Mouse (Mus musculus) layer of hippocampus, adult 18-20 months (tissue): ENCODE data around the gene Kat6b. TPM values are rescaled to one million over a fixed set of nuclear protein-coding genes. Genes with fewer than 3 reads are reported as not detected.

Source experiments
- DNase-seq, 2 experiments: peaks; one replicate each; pipeline ENCODE4 v3.0.0; 2022; ENCODE audit warnings: low spot score in 2 of 2
- total RNA-seq, 2 experiments: library from RNA; stranded (reverse); gene quantifications; 2 replicates each; pipeline ENCODE4 v1.2.3; 2021

Kat6b gene
- total RNA-seq, 2 experiments from 2014 or later = 106 to 120 TPM

DNA sequence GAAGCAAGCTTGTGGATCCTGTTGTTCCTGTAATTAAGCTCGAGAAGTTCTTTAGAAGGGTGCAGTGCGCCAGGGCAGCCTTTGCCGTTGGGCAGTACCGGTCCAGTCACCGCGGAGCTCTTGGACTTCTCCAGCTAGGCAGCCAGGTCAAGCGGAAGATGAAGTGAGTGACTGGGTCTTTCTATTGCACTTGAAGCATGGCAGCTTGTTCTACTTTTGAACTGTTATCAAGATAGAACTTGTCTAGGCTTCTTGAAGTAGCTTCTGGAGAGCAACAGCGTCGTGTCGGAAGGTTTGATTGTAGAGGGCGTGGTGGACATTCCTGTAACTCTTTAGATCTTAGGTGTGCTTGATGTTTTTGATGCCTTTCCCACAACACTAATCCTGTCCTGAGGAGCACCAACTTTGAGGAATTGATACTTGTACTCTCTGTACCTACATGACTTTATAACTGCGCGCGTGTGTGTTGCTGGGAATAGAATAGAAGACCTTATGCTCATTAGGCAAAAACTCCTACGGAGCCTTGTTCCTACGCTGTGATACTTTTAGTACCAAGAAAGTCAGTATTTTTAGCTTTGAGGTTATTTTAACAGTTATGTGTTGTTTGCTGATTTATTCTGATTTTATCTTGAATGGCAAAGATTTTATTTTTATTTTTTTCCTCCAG lies 41.2 kb downstream of the Kat6b start:
- peak in 1 of 2 experiments; percentile 42 for DNase-seq

DNA sequence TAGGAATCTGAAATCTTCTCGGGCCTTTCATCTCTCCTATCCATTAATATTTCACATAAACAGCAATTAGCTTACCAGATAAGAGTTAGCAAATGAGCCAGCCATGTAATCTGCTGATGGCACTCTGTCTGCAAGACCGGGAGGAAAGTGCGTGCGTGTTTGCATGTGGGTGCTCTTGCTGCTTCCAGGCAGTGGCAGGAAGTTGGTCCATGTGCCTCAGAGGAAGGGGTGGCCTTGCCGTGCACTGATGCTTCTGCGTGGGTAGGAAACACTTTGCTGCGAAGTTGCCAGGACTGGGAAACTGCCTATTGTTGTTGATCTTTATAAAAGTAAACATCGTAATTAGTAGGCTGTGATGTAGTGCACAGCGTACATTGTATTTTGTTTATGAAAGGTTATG lies 42.0 kb downstream of the Kat6b start:
- peak in 1 of 2 experiments; percentile 48 for DNase-seq

DNA sequence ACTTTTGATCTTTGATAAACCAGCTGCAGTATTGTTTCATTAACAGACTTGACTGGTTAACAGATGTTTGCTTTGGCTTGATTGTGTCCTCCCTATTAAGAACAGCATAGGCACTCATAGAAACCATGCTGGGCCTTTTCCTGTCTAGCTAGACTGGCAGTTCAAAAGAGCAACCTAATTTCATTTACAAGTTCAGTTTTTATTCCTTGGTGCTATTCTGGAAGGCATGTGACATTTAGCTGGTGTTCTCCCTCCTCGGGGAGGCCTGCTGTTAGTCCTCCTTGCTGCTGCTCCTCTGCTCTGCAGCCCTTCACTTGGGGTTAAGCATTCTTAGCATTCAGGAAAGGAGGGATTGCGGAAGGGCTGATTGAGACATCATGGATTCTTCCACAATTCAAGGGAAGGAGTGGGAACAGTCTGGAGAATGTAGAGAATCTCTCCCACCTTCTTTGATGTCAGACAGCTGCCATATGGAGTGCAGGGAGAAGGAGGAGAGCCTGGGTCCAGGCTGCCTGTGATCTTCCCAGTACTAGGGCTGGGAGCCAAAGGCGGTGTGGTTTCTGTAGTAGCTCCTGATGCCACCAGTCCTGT lies 42.7 kb downstream of the Kat6b start:
- DNase-seq = peak in 1 of 2 experiments; percentile 48

DNA sequence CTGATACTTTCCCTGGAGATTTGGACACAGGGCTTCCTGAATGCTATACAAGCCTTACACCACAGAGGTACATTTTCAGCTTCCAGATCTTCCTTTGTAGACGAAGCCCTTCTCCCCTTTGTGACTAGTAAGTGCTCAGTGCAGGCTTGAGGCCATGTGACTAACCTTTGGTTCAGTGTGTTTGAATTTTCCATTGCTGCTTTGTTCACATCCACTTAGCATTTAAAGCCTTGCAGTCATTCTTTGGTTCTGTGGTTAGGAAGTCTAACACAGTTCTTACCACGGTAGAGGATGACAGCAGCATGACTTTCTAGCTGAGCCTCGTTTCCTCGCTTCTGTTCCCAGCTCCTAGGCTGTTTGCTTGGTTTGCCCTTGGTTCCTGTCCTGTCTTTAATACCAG lies 44.4 kb downstream of the Kat6b start:
- DNase-seq = no peak

DNA sequence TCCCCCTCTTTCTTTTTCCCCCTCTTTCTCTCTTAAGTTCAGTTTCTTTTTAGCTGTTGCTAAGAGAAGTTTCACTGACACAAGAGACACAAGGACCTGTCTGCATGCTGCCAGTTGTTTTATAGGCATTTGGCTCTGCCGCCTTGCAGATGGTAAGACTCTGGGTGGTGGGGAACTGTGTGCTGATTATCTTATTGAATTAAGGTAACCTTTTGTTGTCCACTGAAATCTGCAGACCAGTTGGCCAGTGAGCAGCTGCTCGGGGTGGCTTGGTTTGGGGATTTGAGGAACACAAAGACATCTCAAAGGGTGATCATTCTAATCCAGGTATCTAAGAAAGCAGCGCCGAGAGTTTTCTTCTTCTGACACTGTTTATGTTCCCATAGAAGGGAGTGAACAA lies 52.3 kb downstream of the Kat6b start:
- DNase-seq = no peak

DNA sequence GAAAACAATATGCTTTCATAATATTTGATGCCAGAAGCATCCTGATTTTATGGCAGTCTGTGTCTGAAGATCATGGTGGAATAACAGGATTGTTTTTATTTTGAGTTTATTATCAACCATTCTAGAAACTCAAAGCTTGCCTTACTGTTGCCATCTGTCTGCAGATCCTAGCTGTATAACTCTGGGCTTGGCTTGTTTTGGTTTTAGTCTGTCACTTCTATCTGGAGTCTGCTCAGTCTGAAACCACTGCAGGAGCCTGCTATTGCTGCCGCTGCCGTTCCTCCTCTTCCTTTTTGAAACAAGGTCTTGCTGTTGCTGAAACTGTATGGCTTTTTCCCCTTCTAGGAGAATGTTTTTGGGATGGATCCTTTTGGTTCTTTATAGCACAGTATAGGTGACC lies 52.8 kb downstream of the Kat6b start:
- DNase-seq = no peak

DNA sequence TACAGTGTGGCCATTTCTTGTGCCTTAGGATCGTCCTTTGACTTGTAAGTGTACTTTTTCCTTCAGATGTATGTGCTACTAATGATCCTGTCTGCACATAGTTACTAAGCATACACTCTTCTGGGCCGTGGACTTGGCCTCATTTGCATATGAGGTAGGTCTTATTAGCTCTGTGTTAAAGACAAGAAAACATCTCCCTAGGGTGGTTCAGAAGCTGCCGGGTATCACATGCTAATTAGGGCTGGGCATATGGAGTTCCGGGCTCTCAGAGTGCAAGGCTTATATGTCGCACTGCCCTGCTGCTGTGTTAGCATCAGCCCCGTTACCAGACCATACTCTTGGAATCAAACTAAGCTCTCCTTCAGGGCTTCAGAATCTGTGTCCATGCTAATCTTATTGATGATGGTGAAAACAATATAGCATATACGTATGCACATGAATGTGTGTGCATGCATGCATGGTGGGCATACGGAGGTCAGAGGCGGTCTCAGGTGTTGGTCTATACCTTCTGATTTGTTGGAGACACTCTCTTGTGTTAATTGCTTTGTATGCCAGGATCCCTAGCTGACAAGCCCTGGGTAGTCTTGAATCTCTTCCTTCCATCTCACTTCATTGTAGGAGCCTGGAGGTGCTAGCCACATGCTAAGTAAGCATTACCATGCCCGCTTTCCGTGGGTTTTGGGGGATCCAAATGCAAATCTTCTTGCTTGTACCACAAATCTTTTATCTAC lies 53.5 kb downstream of the Kat6b start:
- no peak for DNase-seq

DNA sequence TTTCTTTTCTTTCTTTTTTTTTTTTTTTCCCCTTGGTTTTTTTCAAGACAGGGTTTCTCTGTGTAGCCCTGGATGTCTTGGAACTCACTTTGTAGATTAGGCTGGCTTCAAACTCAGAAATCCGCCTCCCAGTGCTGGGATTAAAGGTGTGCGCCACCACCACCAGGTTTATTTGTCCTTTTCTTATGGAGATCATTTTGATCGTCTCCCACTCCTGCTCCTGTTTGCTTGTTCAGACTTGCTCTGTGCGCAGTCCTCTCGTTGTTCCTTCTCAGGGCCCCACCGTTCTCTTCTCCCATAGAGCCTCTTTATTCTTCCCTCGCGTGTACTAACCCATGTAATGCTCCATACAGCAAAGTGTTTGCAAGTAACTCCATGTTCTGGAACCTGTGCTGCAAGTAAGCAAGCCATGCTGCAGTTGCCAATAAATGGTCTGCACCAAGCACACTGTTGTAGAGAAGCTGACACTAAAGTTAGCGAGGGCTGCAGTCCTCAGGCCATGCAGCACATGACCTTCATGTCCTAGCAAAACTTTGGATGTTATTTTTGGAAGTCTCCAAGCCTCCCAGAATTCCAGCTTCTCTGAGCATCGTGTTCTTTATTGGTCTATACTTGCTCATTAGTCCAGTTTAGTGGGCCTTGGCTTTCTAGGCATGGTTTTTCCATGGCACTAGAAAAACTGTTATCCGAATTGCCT lies 55.4 kb downstream of the Kat6b start:
- no peak for DNase-seq

DNA sequence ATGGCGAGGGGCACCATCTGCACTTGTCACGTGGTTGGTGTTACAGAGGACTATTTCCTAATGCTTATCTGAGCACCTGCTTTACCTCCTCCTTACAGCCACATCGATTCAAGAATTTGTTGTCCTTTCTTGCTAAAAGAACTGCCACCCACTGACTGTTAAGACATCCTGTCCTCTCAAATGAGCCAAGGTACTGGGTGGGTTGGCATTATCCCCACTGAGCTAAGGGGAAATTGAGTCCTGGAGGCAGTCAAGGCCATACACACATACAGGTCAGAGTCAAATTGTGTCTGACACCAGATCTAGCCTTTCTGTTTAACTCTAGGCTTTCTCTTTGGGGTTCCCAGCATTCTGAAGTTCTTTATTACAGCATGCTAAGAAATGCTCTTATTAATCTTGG lies 56.6 kb downstream of the Kat6b start:
- DNase-seq = no peak

DNA sequence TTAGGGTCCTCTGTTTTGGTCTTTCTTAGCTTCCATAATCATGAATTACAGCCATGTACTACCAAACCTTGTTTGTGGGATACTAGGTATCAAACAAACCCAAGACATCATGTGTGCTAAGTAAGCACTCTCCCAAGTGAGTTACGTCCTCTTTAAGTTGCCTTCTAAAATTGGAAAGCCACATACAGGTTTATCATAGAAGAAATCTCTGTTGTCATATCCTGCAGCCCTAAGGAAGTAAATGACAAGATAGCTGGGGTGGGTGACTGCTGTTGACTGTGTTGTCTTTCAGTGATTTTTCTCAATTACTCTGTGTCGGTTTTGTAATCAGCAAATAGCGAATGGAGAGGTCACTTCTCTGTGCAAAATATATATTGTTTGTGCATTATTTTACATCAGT lies 58.5 kb downstream of the Kat6b start:
- no peak for DNase-seq

DNA sequence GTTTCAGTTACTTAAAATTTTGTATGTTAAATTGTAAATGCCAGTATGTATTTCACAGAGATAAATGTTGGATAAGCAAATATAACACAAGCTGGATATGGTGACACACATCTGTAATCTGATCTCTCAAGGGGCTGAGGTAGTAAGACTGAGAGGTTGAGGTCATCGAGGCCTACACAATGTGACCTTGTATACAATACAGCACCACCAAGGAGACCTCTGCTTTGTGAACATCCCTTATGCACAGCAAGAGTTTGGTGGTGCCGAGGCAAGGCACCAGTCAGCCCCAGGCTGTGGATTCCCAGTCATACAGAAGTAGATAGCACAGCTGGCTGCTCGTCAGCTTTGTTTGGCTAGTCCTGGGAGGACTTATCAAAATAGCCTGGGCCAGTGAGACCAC lies 59.1 kb downstream of the Kat6b start:
- no peak for DNase-seq

DNA sequence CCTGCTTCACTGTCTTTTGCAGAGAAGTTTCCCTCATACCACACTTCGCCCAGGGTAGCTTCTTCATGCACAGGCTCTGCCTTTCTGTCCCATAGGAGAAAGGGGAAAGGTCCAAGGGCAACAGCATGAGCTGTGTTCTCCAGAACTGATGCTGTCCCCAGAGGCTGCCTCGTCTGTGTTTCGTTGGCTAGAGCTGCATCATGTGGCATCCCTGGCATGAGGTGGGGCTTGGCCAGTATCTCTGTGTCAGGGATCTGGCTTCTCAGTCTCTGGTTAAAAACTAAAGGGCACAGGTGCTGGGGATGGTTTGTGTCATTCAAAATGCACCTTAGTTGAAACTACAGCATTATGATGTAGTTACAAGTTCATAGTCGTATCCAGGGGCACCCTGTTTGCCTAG lies 64.3 kb downstream of the Kat6b start:
- DNase-seq = no peak

DNA sequence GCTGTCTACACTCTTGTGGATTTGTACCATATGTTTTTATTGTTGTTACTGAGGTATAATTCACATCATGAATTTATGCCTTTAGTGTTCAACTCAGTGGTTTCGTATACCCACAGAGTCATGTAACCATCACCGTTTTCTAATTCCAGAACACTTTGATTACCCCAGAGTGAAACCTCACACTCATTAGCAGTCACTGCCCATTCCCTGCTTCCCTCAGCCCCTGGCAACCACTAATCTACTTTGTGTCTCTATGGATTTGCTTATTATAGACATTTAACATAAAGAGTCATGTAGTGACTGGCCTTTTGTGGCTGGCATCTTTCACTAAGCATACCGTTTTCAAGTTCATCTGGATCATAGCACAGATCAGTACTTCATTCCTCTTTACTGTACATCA lies 65.1 kb downstream of the Kat6b start:
- no peak for DNase-seq

DNA sequence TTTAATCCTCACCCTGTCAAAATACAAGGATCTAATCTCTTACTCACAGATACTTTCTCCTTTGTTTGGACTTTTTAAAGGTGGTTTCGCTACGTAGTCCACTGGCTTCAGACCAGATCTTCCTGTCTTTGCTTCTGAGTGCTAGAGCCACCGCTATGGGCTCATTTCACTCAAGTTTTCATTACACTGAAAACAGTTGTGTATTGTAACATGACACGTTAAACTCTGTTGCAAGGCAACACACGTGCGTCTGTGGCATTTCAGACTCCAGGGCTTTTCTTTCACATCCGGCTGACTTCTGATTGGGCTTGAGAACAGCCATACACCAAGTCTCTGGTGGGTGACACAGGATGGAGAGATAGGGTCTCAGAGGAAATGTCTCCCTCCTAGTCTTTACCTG lies 66.1 kb downstream of the Kat6b start:
- no peak for DNase-seq

DNA sequence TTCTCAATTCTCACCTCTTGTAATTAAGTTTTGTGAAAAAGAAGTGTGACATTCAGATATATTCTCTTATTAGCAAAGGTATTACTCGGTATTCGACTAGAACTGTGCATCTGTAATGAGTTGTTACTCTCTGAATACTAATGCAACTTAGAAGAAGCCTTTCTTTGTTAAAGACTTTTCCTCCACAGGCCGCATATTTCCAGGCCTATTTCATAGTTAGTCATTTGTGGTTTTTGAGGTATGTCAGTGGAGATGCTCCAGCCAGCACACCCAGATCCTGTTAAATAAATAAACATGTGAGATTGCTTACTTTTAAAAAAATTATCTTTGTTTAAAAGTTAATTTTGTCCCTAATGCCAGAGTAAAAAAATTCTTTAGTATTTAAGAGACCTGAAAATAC lies 66.7 kb downstream of the Kat6b start:
- DNase-seq = no peak

DNA sequence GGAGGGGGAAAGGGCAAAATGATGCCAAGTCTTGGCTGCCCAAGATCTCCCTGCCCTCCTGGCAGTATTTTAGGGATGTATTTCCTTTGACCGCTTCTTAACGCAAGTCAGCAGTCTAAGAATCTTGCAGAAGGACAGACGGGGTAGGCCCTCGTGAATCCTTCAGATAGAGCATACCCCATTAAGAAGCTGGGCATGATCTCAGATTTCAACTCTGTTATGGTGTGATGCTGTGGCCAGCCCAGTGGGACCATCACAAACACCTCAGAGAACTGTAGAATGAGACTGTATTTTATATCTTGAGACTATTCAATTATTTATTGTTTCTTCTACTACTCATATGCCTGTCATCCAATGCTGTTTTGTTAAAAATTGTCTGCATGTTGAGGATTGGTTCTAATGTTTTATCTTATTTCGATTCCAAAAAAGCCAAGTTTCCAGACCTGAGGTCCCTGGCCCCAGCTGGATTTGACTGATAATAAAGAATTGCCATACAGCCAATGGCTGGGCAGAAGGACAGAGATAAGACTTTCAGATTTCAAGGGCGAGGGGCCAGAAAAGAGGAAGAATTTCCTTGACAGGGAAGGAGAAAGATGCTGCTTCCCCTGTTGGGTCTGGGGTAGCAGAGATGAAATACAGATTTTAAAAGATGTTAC lies 67.8 kb downstream of the Kat6b start:
- DNase-seq = no peak

DNA sequence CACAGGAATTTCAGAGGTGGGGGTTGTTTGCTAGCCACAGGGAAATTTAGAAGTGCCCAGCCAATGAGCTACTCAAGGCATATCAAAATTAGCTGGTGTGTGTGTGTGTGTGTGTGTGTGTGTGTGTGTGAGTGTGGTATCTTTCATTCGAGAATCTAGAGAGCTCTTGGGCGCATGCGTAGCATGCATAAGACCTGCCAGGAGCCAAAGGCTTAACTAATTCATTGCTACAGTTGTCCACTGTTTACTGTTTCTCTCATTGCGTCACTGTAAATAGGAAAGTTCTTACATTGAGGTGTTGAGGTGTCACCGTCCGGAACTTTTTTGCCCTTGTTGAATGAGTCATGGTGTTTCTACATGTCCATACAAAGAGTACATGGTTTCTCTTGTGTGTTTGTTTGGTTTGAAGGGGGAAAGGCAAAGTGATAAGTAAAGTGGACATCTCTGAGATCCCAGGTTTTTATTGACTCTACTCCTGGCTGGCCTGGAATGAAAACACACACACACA lies 68.4 kb downstream of the Kat6b start:
- DNase-seq = no peak

DNA sequence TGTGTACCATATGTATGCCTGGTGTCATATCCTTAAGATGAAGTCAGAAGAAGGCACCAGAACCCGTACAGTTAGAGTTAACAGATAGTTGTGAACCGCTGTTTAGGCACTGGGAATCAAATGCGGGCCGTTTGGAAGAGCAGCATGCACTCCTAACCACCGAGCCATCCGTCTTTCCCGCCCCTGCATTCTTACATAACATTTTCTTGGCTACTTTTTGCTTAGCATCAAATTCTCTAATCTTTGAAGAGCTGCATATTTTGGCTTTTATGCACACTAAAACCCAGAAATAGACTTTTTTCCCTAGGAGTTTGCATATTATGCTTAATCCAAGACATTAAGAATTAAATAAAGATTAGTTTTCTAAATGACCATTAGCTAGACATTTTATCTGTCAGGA lies 69.3 kb downstream of the Kat6b start:
- DNase-seq = no peak

DNA sequence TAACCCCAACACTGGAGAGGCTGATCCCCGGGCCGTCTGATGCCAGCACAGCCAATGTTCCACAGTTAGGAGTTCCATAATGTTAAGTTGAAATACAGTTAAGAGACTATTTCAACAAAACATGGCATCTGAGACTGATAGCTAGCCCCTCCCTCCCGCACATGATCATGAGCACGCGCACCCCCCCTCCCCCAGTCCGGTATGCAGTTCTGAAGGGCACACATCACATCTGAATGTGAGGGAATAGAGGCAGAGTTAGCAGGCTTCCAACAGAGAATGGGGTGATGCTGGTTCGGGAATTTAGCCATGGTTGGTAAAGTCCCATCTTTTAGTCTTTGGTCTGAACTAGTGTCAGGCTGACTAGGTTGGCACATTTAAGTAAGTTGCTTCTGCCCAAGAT lies 70.4 kb downstream of the Kat6b start:
- no peak for DNase-seq

DNA sequence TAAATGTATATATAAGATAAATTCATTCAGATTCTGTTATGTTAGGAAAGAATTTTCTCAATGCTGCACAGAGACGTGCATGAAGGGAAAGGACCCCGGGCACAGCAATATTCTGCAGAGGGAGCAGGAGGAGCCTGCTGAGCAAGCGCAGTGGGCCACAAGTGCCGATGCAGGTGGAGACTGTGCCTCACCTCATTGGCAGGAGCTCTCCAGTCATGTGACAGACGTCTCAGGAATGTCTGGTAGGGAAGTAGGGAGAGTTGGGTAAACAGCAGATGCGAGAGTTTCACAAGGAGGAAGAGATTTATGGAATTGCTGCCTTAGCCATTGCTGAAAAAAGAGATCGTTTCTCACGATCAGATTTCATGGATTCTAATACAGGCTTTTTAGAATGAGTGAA lies 71.7 kb downstream of the Kat6b start:
- DNase-seq = no peak

DNA sequence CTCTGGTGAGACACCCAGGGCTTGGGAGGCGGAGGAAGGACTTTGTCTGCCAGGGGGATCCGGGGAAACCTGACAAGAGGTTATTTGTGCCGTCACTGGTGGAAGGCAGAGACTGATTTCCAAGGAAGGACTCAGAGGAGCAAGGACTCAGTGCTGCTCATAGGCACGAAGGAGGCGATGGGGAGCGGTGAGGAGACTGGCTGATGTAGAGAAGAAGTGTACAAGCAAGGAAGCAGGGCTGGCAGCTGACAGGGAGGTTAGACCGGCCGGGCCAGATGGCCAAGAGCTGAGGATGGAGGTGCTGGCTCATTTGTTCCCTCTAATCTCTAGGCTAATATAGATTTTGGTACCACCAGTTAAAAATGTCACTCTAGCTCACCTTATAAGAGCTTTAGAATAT lies 72.8 kb downstream of the Kat6b start:
- no peak for DNase-seq
